Mouse (Mus musculus): Measurements from ENCODE around the gene Creld2. TPM values are rescaled to one million over a fixed set of nuclear protein-coding genes. Genes with fewer than 3 reads are reported as not detected.
A peak's percentile ranks its signal among the peaks of the same experiment; 100 is the strongest.

Gene Creld2
- polyA plus RNA-seq, 1 experiment from 2014 or later: 63.8 TPM

DNA sequence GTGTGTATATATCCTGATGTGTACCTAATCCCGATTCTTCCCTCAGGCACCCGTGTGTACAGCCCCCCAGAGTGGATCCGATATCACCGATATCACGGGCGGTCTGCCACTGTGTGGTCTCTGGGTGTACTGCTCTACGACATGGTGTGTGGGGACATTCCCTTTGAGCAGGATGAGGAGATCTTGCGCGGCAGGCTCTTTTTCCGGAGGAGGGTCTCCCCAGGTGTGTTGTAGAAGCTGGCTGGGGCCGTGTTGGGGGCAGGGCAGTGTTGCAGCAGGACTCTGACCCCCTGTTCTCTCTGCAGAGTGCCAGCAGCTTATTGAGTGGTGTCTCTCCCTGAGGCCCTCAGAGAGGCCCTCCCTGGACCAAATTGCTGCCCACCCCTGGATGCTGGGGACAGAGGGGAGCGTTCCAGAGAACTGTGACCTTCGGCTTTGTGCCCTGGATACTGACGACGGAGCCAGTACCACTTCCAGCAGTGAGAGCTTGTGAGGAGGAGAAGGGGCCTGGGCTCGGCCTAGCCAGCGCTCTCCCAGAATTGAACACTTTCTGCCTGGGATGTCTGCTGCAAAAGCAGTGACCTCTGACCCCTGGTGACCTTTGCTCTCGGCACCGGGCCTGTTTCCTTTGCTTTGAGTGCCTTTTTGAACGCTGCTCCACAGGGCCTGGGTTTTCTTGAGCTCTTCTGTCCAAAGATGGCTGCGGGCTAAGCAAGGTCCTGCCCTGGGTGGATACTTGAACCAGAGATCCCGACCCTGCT, 45.0 kb downstream of the Creld2 start:
- H3K9me3 ChIP-seq (replicated peaks): no peaks in the 10 kb centered on the region
- H3K36me3 ChIP-seq: peaks cover 25% of the 10 kb centered on the region
- WGBS: 42% methylated on average over 22 of the region's 22 CpGs
- peak; percentile 7; the same call in 1 of the 2 replicates for ATAC-seq (ENCODE audit: low FRiP score)
- H3K4me1 ChIP-seq: peaks cover 32% of the 10 kb centered on the region
- H3K27me3 ChIP-seq (replicated peaks): no peaks in the 10 kb centered on the region
- H3K27ac ChIP-seq (replicated peaks): peak overlapping the region; percentile 99
- peak overlapping the region; percentile 87 for H3K9ac ChIP-seq (replicated peaks)
- peak overlapping the region; percentile 92 for H3K4me2 ChIP-seq
- peak overlapping the region; percentile 95 for H3K4me3 ChIP-seq (replicated peaks)

DNA sequence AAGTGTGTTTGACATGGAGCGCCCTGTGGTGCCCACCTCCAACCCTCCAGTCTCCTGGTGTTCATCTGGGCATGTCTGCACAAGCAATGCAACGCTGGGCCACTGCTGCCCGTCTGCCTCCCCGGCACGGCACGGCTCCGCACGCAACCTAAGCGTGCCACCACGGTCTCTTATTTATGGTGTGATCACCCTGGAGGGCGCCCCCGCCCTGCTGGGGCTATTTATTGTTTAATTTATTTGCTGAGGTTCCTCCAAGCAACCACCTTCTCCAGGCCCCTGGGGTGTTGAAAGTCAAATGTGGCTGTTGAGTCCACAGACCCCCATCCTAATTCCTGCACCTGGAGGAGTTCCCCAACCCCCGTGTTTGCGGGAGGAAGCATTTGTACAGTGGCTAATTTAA, 45.6 kb downstream of the Creld2 start:
- Histone ChIP-seq H3K4me1 (peaks cover 32% of the 10 kb centered on the region), H3K9ac (replicated peaks) (no peak overlapping the region), H3K27me3 (replicated peaks) (no peaks in the 10 kb centered on the region), H3K4me3 (replicated peaks) (peak overlapping the region; percentile 95; the same call in 1 of the 2 replicates), H3K36me3 (peaks cover 25% of the 10 kb centered on the region), H3K9me3 (replicated peaks) (no peaks in the 10 kb centered on the region), H3K4me2 (peak overlapping the region; percentile 92), H3K27ac (replicated peaks) (no peak overlapping the region)
- WGBS: 84% methylated on average over 14 of the region's 14 CpGs
- no peak for ATAC-seq (ENCODE audit: low FRiP score)

DNA sequence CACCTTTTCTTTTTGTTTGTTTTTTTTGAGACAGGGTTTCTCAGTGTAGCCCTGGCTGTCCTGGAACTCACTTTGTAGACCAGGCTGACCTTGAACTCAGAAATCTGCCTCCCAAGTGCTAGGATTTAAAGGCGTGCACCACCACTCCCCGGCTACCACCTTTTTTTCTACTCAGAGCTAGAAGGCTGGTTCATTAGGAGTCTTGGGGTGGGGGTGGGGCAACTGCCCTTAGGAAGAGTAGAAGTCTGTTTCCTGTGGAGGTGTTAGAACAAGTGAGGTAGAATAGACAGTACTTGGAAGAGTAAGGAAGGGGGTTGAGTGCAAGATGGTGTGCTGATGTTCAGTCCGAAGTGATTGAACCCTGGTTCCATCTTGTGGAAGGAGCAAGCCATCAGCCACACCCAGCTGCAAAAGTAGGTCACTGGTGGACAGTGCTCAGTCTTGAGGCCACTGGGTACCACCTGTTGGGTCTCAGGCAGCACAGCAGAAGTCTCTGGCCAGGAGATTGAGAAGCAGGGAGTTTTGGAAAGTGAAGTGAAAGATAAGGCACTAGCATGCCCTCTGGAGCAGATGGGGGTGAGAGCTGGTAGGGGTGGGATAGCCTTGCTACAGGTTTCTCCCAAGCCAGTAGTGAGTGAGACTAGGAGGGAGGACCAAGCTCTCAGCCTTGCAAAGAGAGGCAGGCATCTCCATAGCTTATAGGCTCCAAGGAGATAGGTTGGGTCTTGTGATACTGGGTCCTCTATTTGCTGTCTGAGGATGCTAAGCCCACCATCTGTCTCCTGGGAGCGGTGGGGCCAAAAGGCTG, 46.6 kb downstream of the Creld2 start:
- peaks cover 25% of the 10 kb centered on the region for H3K36me3 ChIP-seq
- no peak overlapping the region for H3K4me3 ChIP-seq (replicated peaks)
- no peaks in the 10 kb centered on the region for H3K27me3 ChIP-seq (replicated peaks)
- H3K4me2 ChIP-seq: no peak overlapping the region
- 87% methylated on average over 4 of the region's 4 CpGs for WGBS
- no peak for ATAC-seq (ENCODE audit: low FRiP score)
- no peak overlapping the region for H3K9ac ChIP-seq (replicated peaks)
- peaks cover 32% of the 10 kb centered on the region for H3K4me1 ChIP-seq
- H3K9me3 ChIP-seq (replicated peaks): no peaks in the 10 kb centered on the region
- H3K27ac ChIP-seq (replicated peaks): no peak overlapping the region

DNA sequence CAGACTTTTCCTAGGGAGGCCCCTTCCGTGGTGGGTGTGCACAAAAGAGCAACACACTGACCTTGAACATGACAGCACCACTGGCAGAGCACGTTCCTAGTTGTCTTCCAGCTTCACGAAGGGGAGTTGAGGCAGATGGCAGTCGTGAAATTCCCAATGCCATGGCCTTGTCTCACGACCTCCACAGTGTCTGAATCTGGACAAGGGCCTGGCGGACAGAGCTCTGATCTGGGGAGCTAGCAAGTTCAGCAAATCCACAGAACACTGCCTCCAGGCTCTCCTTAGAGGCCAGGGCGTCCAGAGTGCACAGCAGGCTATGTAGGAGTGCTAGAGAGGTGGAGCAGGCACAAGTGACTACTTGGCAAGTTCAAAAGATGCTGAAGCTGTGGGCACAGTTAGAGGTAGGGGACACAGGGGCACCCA, 47.5 kb downstream of the Creld2 start:
- Histone ChIP-seq H3K4me1 (peaks cover 26% of the 10 kb centered on the region), H3K27me3 (replicated peaks) (no peaks in the 10 kb centered on the region), H3K36me3 (peaks cover 25% of the 10 kb centered on the region), H3K4me3 (replicated peaks) (no peak overlapping the region), H3K27ac (replicated peaks) (0 out of 2 replicates have a peak overlapping the region, but pooled peaks have one; percentile 34), H3K9me3 (replicated peaks) (no peaks in the 10 kb centered on the region), H3K4me2 (no peak overlapping the region), H3K9ac (replicated peaks) (no peak overlapping the region)
- no peak for ATAC-seq (ENCODE audit: low FRiP score)
- WGBS: 64% methylated on average over 7 of the region's 7 CpGs

DNA sequence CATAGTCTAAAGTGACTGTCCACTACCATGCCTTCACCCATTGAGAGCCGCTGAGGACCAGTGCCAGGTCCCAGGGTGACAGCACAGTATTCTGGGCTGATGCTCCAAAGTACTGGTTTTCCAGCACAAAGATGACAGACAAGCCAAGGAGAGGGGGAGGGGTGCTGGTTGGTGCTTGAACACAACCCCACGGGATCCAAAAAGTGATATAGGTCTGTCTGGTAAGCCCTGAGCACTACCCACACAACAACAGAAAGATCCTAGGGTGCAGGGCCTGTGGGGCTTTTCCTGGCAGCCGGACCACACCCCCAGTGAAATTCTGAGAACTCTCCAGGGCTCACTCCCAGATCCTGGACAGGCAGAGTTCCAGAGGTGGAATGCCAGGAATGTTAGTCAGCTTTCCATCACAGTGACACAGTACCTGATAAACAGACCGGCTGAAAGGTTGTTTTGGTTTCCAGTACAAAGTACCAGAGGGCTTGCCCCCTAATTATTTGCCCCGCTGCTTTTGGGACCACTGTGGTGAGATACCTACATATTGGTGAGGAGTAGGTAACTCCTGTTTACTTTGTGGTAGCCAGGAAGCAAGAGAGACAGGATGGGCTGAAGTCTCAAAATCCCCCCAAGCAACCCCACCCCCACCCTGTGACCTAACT, 48.0 kb downstream of the Creld2 start:
- 52% methylated on average over 5 of the region's 5 CpGs for WGBS
- peaks cover 26% of the 10 kb centered on the region for H3K4me1 ChIP-seq
- H3K9me3 ChIP-seq (replicated peaks): no peaks in the 10 kb centered on the region
- H3K4me2 ChIP-seq: no peak overlapping the region
- no peak overlapping the region for H3K9ac ChIP-seq (replicated peaks)
- no peak overlapping the region for H3K4me3 ChIP-seq (replicated peaks)
- 0 out of 2 replicates have a peak overlapping the region, but pooled peaks have one; percentile 34 for H3K27ac ChIP-seq (replicated peaks)
- H3K36me3 ChIP-seq: peaks cover 25% of the 10 kb centered on the region
- no peak for ATAC-seq (ENCODE audit: low FRiP score)
- H3K27me3 ChIP-seq (replicated peaks): no peaks in the 10 kb centered on the region

DNA sequence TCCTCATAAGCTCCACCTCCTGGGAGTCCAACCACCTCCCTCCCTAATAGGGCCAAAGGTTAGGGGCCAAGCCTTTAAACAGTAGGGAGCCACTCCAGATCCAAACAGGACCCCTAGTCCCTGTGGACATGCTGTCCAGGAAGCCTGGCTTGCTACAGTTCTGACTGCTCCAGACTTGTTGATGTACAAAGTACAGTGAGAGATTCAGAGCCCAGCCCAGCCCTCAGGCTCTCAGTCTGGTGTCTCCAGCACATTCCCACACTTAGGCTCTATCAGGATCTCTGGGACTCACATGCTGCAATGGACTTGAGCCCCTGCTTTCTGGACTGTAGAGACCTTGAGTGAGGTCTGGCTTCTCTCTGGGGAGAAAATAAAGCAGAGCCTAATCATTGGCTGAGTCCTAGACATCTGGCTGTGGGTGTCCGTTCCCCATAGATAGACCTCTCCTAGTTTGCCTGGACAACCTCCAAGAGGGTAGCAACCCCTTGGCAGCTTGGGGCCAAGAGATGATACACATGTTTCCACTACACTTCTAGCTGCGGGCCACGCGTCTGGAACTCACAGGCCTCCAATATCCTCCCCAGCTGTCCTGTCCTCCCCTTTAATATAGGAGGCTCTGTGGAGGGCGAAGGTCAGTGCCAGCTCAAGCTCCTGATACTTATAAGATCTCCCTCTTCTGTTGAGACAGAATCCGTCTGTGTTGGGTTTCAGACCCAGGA, 48.7 kb downstream of the Creld2 start:
- no peak overlapping the region for H3K27ac ChIP-seq (replicated peaks)

DNA sequence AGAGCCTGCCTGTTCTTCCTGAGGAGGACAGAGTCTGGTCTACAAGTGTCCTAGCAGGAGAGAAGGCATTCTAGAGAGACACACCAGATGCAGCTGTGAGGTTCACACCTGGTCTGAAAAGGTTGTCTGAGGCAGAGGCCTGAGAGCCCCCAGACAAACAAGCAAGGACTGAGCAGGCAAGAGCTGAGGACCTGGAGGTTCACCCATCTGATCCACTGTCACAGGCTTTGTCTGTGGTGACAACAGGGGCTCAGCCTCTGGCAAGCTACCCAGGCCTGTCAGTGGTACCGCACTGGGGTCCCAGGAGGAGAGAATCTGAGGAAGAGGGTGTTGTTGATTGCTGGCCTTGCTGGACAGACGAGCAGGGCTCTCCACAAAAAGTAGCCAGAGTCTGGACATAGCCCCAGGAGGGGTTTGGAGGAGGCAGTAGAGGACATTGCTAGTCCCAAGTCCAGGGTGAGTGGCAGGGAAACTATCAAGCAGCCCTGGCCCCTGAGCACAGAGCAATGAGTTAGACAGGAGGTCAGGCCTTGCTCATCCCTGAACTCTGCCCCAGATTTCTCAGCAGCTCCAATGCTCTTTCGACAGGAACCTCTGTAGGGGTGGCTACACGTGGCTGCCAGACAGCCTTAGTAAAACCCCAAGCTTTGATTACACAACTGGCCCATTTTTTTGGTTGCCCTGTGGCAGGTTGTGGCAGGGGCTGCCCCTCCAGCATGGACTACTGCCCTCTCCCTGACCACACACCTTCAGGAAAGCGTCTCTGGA, 51.2 kb downstream of the Creld2 start:
- no peak overlapping the region for H3K9ac ChIP-seq (replicated peaks)
- H3K9me3 ChIP-seq (replicated peaks): no peaks in the 10 kb centered on the region
- no peak for ATAC-seq (ENCODE audit: low FRiP score)
- H3K4me1 ChIP-seq: peaks cover 8% of the 10 kb centered on the region
- WGBS: 81% methylated on average over 5 of the region's 5 CpGs
- no peak overlapping the region for H3K4me2 ChIP-seq
- H3K27ac ChIP-seq (replicated peaks): no peak overlapping the region
- H3K4me3 ChIP-seq (replicated peaks): no peak overlapping the region
- peaks cover 2% of the 10 kb centered on the region; the same call in 1 of the 2 replicates for H3K27me3 ChIP-seq (replicated peaks)
- H3K36me3 ChIP-seq: peaks cover 16% of the 10 kb centered on the region

More for the DNA sequence above, 48.7 kb downstream of the Creld2 start:
- Histone ChIP-seq H3K4me3 (replicated peaks) (no peak overlapping the region), H3K4me1 (peaks cover 26% of the 10 kb centered on the region), H3K27me3 (replicated peaks) (no peaks in the 10 kb centered on the region), H3K9ac (replicated peaks) (no peak overlapping the region), H3K36me3 (peaks cover 25% of the 10 kb centered on the region), H3K9me3 (replicated peaks) (no peaks in the 10 kb centered on the region), H3K4me2 (no peak overlapping the region)
- WGBS: 95% methylated on average over 6 of the region's 6 CpGs
- no peak for ATAC-seq (ENCODE audit: low FRiP score)

DNA sequence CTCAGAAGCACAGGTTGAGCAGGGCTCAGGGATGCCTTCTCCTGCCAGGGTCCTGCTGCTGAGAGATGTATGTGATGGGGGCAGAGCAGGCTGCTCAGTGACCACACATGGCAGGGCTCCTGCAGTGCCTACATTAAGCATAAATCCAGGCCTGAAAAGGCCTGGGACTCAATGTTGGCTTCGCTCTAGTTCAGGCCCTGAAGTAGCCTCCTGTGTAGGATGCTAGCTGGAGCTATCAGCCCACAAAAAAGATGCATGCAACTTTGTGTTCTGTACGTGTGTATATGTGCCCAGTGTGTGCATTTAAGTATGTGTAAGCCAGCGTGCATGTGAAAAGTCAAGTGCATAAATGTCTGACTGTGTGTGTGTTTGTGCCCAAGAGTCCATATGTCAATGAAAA, 54.6 kb downstream of the Creld2 start:
- ATAC-seq (ENCODE audit: low FRiP score): no peak
- peaks cover 5% of the 10 kb centered on the region; the same call in 1 of the 2 replicates for H3K4me1 ChIP-seq
- H3K4me2 ChIP-seq: no peak overlapping the region
- no peaks in the 10 kb centered on the region for H3K9me3 ChIP-seq (replicated peaks)
- H3K9ac ChIP-seq (replicated peaks): no peak overlapping the region
- H3K27me3 ChIP-seq (replicated peaks): peaks cover 7% of the 10 kb centered on the region
- no peaks in the 10 kb centered on the region for H3K36me3 ChIP-seq
- WGBS: 91% methylated on average over 3 of the region's 3 CpGs
- no peak overlapping the region for H3K4me3 ChIP-seq (replicated peaks)
- H3K27ac ChIP-seq (replicated peaks): no peak overlapping the region

DNA sequence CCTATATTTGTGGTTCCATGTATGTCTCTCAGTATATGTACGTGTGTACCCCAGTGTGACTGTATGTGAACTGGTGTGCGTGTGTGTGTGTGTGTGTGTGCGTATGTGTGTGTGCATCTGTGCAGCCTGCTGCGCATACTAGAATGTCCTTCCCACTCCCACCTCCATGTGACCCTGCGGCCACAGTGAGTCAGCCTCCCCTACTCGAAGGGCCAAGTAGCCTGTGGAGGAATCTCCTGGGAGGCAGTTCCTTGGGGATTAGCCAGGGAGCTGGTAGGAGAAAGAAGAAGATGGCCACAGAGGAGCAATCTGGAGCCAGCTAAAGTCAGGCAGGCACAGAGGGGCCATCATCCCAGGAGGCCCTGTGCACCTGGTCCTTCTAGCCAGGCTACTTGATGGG, 55.0 kb downstream of the Creld2 start:
- no peak overlapping the region for H3K27ac ChIP-seq (replicated peaks)
- ATAC-seq (ENCODE audit: low FRiP score): no peak
- peaks cover 5% of the 10 kb centered on the region; the same call in 1 of the 2 replicates for H3K4me1 ChIP-seq
- no peaks in the 10 kb centered on the region for H3K36me3 ChIP-seq
- H3K9me3 ChIP-seq (replicated peaks): no peaks in the 10 kb centered on the region
- peaks cover 7% of the 10 kb centered on the region for H3K27me3 ChIP-seq (replicated peaks)
- H3K9ac ChIP-seq (replicated peaks): no peak overlapping the region
- no peak overlapping the region for H3K4me2 ChIP-seq
- WGBS: 95% methylated on average over 6 of the region's 6 CpGs
- H3K4me3 ChIP-seq (replicated peaks): no peak overlapping the region

DNA sequence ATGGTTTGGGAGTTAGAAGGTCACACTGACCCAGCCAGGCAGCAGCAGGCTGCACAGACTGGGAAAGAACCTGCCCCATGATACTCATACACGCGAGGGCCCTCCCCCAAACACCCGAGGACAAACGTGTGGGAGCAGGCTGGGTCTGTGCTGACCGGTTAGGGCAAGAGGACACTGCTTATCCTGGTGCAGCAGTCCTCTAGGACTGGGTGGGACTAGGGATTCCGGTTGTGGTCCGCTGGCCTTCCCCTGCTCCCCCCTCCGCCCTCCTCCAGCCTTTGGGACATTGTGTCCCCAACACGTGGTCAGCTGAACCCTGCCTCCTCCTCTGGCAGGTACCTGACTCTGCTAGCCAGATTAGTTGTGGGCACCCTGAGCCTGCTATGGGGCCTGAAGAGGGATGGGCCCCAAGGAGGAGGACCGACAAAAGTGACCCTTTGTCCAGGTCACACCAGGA, 56.2 kb downstream of the Creld2 start:
- no peak overlapping the region for H3K4me3 ChIP-seq (replicated peaks)
- H3K4me1 ChIP-seq: peaks cover 5% of the 10 kb centered on the region; the same call in 1 of the 2 replicates
- H3K36me3 ChIP-seq: no peaks in the 10 kb centered on the region
- H3K27ac ChIP-seq (replicated peaks): no peak overlapping the region
- H3K9me3 ChIP-seq (replicated peaks): no peaks in the 10 kb centered on the region
- WGBS: 40% methylated on average over 10 of the region's 10 CpGs
- no peak overlapping the region for H3K9ac ChIP-seq (replicated peaks)
- 0 out of 2 replicates have a peak overlapping the region, but pooled peaks have one; percentile 32 for H3K4me2 ChIP-seq
- peaks cover 7% of the 10 kb centered on the region for H3K27me3 ChIP-seq (replicated peaks)
- ATAC-seq (ENCODE audit: low FRiP score): no peak

Data from neural tube, embryonic 15.5 days (tissue).